Mouse (Mus musculus) kidney, adult 11 months (tissue): ENCODE measurements around the gene Fam168a.
A peak's percentile ranks its signal among the peaks of the same experiment; 100 is the strongest.

ENCODE experiments used
- DNase-seq: peaks from one replicate; pipeline ENCODE4 v3.0.0; 2022

Fam168a gene

DNA sequence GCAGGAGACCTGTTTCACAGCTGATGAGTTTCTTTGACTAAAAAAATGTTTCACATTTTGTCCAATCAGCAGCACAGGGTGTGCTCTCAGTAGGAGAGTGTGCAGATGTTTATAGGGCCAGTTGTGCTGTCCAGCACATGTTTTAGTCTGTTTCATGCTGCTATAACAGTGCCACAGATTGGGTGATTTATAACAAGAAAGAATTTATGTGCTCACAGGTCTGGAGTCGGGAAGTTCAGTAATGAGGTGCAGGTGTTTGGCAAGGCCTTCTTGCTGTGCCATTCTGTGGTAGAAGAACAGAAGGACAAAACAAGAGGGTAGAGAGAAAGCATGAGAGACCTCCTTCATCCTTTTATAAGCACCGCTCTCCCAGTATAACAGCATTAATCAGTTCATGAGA, 78.2 kb downstream of the Fam168a start:
- no peak for DNase-seq

- DNase-seq, result peak; percentile 4
These were observed 79.0 kb downstream of the Fam168a start for GRCm38 (mm10) chr7:100785426-100785825.

DNA sequence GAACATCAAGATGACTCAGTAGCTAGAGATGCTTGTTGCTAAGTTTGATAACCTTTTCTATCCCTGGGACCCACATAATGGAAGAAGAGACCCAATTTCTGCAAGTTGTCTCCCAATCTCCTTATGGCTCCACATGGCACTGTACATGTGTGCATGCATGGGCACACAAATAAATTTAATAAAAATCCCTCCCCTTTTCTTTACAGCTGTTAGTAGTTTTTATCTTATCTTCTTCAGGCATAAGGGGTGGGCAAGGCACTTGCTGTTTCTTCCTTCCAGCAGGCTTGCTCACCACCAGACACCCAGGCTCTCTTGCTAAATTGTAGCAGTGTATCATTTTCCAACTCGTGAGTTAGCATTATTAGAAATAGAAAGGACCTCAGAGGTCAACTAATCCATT, 79.6 kb downstream of the Fam168a start:
- DNase-seq, result no peak

DNA sequence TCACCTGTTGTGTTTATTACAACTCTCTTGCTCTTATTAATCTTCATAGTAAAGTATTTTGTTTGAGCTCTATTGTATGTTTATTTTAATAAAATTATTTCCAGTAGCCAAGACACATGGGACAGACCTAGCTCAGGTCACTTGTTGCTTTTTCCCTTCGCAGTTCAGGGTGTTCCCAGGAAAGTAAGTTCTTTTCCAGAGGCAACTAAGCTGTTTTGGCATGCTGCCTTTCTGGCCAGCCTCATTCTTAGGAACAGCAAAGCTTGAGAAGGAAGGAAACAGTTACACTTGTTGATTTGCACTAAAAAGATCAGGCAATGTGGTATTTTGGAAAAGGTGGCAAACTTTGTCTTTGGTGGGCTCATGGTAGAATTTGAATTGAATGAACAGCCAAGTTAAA, 81.9 kb downstream of the Fam168a start:
- DNase-seq, result peak; percentile 8

DNA sequence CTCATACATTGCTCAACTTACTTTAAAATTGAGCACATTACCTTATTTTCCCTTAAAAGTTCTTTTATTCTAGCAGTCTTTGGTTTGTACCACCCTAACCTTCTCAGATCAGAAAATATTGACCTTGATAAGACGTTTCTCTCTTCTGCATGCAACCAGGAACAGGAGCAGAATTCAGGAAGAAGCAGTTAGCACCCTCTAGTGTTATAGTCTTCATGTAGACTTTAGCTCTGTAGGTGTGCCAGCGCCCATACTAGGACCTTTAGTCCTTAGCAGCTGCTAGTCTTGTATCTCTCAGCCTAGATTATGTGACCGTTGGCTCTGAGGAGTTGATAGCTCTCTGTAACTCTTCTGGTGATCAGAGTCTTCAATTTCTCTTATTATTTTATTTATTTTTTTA, 92.4 kb downstream of the Fam168a start:
- no peak for DNase-seq

GRCm38 (mm10) chr7:100805391-100805790, 99.0 kb downstream of the Fam168a start:
- DNase-seq, result peak; percentile 27

DNA sequence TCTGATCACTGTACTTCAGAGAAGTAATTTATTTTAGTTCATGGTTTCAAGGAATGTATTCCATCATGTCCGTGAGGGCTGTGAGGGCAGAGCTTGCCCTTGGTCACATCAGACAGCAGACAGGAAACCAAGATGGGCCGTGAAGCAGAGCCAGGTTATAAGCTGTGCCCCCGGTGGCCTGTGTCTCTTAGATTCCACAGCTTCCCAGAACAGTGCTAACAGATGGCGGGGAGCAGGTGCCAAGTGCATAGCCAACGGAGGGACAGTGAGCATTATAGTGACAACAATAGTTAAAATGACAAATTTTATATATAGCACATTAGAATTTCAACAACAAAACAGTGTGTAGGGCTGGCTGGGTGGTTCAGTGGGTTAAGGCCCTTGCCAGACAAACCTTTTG, 105.5 kb downstream of the Fam168a start:
- no peak for DNase-seq

GRCm38 (mm10) chr7:100812641-100813040, 106.2 kb downstream of the Fam168a start:
- DNase-seq, result no peak

DNA sequence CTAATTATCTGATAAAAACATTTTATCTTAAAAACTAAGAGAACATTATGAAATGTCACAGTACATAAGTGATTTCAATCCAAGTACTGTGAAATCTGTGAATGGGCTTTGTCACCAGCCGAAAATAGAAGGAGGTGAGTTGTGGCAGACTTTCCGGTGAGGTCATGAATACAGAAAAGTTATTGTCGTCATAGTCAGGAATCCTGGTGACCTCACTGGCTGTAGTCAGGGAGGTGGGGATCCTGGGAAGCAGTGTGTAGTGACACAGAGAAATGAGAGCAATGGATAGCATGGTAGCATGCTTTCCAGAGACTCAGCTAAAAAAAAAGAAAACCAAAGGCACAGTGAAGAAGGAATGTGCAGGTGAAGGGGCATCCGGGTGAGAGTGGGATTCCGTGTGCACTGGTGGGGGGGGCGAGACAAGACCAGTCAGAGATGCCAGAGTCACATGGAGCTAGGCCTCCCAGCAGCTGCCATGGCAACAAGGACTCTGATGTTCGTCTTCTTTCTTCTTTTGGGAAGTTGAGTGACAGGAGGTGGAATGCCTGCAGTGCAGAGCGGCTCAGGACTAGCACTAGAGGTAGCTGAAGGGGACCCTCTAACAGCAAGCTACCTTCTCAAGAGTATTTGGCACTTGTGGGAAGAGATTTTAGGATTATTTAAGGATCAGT, 109.6 kb downstream of the Fam168a start:
- no peak for DNase-seq

GRCm38 (mm10) chr7:100816759-100817441, 110.5 kb downstream of the Fam168a start:
- DNase-seq, result no peak

GRCm38 (mm10) chr7:100817442-100817760, 111.0 kb downstream of the Fam168a start:
- DNase-seq, result no peak

DNA sequence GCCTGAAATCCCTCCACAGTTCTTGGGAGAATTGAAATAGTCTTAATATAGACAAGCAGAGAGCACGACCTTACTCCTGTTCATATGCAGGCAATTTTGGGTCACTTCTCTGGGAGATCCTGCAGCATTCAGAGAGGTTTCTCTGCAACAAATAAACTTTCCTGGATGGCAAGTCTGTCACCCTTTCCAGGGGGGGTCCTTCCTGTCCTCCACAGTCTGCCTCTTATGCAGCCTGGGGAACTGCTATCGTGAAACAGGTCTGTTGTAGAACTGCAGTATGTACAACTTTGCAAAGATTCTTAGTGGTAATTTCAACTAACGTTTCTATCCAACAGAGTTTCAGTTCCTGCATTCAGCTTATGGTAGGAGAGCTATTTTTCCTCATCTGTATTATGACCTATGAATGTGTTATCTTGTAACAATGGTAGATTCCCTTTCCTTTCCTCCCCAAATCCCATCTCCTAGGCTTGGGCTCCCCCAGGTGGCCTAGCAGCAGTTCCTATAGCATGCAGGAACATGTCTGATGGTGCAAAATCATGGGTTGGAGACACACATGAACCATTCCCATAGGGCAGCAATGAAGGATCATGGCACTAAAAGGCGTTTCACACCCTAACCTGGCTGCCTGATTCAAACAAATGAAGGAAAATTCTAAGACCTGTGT, 112.1 kb downstream of the Fam168a start:
- DNase-seq, result no peak

DNA sequence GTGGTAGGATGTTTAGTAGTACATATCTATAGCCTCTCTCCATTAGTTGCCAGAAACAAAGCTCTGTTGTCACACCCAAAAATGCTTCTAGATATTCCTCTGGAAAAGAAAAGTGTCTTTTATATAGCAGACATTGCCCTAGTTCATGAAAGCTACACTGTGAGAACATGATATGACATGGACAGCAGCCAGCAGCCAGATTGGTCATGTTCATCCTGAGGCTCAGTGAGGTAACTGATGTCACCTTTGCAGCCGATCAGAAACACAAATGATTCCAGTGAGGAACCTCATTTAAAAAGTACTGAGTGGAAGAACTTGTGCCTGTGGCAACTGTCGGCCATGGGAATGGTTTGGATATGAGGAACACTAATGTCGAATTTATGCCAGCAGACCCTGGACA, 118.2 kb downstream of the Fam168a start:
- DNase-seq, result no peak

DNA sequence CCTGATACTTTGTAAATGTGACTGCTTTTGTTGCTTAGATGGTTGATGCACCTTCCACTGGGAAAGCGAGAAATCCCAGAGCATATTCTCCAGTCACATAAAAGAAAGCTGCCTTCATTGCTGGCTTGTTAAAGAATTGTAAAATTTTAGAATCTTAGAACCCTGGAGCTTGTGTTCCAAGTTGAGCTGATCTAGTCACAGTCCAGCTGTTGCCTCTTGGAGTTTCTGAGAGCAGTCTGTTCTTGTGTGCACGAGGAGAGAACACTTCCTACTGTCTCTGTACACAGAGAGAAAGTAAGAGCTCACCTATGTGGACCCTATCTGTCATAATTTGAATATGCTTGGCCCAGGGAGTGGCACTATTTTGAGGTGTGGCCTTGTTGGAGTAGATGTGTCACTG, 122.1 kb downstream of the Fam168a start:
- DNase-seq, result no peak

GRCm38 (mm10) chr7:100833859-100834258, 127.4 kb downstream of the Fam168a start:
- DNase-seq, result no peak

GRCm38 (mm10) chr7:100835168-100835567, 128.7 kb downstream of the Fam168a start:
- DNase-seq, result no peak

- DNase-seq, result no peak
These were observed 129.3 kb downstream of the Fam168a start for GRCm38 (mm10) chr7:100835711-100836110.

- DNase-seq, result no peak
These were observed 130.2 kb downstream of the Fam168a start for GRCm38 (mm10) chr7:100836657-100837056.

GRCm38 (mm10) chr7:100837701-100838100, 131.3 kb downstream of the Fam168a start:
- DNase-seq, result peak; percentile 38

DNA sequence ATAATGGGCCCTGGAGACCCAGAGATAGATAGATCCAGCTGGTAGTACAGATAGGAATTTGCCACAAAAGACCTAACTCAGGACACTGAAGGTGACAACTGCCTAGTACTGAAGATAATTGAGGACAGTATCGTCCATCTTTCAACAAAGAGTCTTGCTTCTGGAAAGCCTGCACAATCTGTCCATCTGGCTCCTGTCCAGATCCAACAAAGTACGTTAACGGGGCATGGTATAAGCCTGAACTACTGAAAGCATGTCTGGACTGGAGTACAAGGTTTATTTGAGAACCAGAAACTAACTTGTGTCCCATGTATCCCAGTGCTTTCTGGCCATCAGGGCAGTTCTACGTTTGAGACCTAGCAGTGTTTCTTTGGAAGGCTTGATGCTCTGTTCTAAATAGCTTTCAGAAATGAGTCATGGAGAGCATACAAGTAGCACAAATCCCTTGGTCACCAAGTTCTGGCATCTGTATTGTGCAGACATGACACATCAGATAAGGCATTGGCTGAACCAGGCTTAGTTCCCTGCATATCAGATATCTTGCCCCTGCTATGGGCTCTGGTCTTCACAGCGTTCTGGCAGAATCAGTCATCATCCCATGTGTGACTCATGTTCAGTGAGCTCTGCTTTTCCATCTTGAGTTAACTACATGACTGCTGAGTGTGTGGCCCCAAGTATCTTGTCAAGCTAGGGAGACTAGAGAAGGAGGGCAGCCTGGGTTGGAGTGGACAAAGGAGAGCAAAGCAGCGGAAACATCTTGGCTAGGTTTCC, 133.4 kb downstream of the Fam168a start:
- DNase-seq, result no peak

DNA sequence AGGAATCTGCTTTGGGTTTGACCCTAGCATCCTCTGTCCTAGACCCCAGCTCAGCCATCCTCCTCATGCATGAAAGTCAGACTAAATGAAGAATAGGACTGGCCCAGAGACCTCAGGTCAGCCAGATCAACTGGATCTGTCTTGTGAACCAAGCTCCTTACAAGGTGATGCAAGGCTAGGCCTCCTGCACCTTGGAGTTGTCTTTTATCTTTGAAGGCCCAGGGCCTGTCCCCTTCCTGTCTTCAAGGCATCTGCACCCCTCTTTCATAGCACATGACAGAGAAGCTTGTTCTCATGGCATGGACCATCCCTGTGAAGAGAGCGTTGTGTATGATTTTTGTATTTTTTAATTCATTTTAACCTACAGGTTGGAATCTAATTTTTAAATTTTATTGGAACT, 134.5 kb downstream of the Fam168a start:
- no peak for DNase-seq

- DNase-seq, result no peak
These were observed 135.2 kb downstream of the Fam168a start for GRCm38 (mm10) chr7:100841608-100842007.

DNA sequence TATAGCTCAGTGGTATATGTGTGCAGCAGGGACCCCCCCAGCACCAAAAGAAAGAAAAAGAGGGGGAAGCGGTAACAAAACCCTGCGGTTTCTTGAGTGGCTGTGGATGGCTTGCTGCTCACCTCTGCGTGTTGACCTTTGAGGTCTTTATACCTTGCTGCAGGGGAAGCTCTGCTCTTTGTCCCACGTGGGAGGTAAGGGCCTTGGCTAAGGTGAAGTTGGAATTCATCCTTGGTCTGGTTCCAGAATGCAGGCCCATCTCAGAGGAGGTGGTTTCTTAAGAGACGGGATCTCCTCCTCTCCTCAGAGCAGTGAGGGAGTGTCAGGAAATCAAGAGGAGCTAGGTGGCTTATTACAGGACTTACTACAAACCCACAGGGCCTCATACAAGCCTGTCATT, 135.7 kb downstream of the Fam168a start:
- peak; percentile 45 for DNase-seq

DNA sequence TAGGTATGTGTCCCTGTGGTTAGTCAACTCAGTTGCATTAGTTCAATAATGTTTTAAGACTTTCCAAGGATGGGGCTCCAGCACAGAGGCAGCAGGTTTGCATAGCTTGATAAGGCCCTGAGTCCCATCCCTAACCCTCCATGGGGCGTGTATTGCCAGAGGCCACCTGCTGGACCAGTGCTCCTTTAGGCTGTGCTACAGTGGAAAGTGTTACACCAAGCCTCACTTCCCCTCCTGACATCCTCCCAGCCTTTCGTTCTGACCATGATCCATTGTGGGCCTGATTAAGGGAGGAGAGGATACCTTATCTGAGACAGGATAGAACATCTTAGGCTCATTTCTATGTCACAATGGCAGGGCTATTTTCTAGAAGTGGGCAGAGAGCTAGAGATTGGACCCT, 137.4 kb downstream of the Fam168a start:
- no peak for DNase-seq
